Mouse (Mus musculus): ENCODE measurements around the gene Calm2. TPM values are rescaled to one million over a fixed set of nuclear protein-coding genes. Genes with fewer than 3 reads are reported as not detected.

The Calm2 gene
- total and polyA plus RNA-seq, 2 experiments from 2014 or later = 841 to 3,128 TPM

DNA sequence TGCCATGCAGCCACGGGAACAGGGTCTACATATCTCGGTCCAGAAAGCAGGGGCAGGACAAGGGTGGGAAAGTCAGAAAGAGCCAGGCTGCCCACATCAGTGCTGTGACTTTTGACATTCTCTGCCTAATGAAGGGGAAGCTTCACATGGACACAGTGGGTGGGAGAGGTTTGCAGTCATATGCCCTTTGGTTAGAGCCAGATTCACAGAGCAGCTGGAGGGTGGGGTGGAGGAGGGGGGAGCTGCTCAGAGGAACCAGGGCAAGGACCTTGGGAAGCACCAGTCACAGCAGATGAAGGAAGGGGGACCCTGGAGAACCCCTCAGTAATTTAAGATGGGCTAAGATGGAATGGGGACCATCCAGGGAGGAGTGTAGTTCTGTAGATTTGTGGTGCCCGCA lies 60.9 kb downstream of the Calm2 start:
- Histone ChIP-seq H3K4me2 (ENCODE audit: low read depth, low read length) (no peak overlapping the region), H3K36me3 (ENCODE audit: insufficient read depth, low read length) (no peaks in the 10 kb centered on the region), H3K27me3 (ENCODE audit: insufficient read depth, low read length) (no peaks in the 10 kb centered on the region), H3K9me3 (ENCODE audit: low read length) (no peaks in the 10 kb centered on the region), H3K4me3 (ENCODE audit: low read length) (no peak overlapping the region), H3K9ac (replicated peaks; ENCODE audit: low read length) (no peak overlapping the region), H3K4me1 (ENCODE audit: insufficient read depth, low read length) (no peaks in the 10 kb centered on the region; the same call in none of the 2 replicates), H3K27ac (no peak overlapping the region)
- ATAC-seq = peak; percentile 48; the same call in 1 of the 2 replicates
- peak; percentile 34 for DNase-seq (ENCODE audit: low spot score)
- WGBS = 53% methylated on average over 3 of the region's 3 CpGs
- no peak for TF ChIP-seq CTCF (IDR thresholded peaks at IDR 0.05; ENCODE audit: low read depth)

Other genes with a start within 250 kb of the Calm2 start
- gene Mcfd2, start 181.0 kb downstream of the Calm2 start, total RNA-seq (2014; rRNA removed) = 34.6 and 36.5 TPM in 2 replicates
- gene Mcfd2, start 181.0 kb downstream of the Calm2 start, polyA plus RNA-seq (2015; fragmentation: Nextera tagmentation; extraction: Ambion mirVana) = 40.4 and 41.0 TPM in 2 replicates
- 9.9 and 10.9 TPM in 2 replicates for gene Ttc7, start 164.0 kb downstream of the Calm2 start, total RNA-seq (2014; rRNA removed)
- gene Ttc7, start 164.0 kb downstream of the Calm2 start, polyA plus RNA-seq (2015; fragmentation: Nextera tagmentation; extraction: Ambion mirVana) = 9.0 and 13.3 TPM in 2 replicates
- gene Stpg4, start 19.2 kb downstream of the Calm2 start, total RNA-seq (2014; rRNA removed) = 0.31 TPM in 1 of 2 replicates, not detected in the other
- not detected in 2 replicates for gene Stpg4, start 19.2 kb downstream of the Calm2 start, polyA plus RNA-seq (2015; fragmentation: Nextera tagmentation; extraction: Ambion mirVana)
- 1.4 and 2.3 TPM in 2 replicates for gene Epcam, start 189.0 kb upstream of the Calm2 start, total RNA-seq (2014; rRNA removed)
- 4.8 and 5.1 TPM in 2 replicates for gene Epcam, start 189.0 kb upstream of the Calm2 start, polyA plus RNA-seq (2015; fragmentation: Nextera tagmentation; extraction: Ambion mirVana)
- 24.5 TPM in 2 replicates for gene Msh2, start 225.4 kb upstream of the Calm2 start, total RNA-seq (2014; rRNA removed)
- 45.3 and 45.5 TPM in 2 replicates for gene Msh2, start 225.4 kb upstream of the Calm2 start, polyA plus RNA-seq (2015; fragmentation: Nextera tagmentation; extraction: Ambion mirVana)